Mouse (Mus musculus): ENCODE measurements around the gene Fam71e1. TPM values are rescaled to one million over a fixed set of nuclear protein-coding genes. Genes with fewer than 3 reads are reported as not detected.
A peak's percentile ranks its signal among the peaks of the same experiment; 100 is the strongest.

Gene Fam71e1
- total and polyA plus RNA-seq, 2 experiments from 2014 or later, result 3.2 to 11.4 TPM

DNA sequence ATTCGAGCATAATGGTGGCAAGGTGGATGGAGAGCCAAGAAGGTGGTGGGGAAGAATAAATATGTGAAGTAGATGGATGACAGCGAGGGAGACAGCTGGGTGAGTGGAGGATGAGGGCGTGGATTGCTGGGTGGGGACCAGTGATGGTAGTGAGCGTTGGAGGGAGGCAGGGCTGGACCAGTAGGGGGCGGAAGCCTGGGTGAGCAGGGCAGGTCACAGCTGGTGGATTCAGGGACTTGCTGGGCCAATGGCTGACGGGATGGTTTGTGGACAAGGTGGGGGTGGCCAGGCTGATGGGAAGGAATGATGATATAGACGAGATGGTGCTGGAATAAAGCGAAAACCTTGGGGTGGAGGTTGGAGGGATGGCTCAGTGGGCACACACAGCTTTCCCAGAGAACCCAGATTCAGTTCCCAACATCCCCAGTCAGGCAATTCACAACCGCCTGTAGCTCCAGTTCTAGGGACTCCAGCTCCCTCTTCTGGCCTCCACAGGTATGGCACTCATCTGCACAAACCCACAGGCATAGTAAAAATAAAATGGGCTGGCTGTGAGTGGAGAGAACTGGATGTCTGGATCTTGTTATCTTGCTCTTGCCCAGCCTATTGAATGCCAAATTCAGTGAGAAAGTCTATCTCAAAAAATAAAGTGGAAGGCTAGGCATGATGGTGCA, 23.0 kb downstream of the Fam71e1 start:
- H3K27ac ChIP-seq (ENCODE audit: low read depth), result no peak overlapping the region
- H3K9ac ChIP-seq (replicated peaks; ENCODE audit: low read depth, low read length), result no peak overlapping the region
- H3K27me3 ChIP-seq (ENCODE audit: control insufficient read depth, insufficient read depth, low read length), result peaks cover 19% of the 10 kb centered on the region
- TF ChIP-seq CTCF (IDR thresholded peaks at IDR 0.05; ENCODE audit: low read depth) (no peak), EP300 (IDR thresholded peaks at IDR 0.05; ENCODE audit: low read depth) (no peak)
- ATAC-seq (ENCODE audit: insufficient read depth, low read depth), result 0 out of 2 replicates have a peak, but pooled peaks have one; percentile 8
- no peaks in the 10 kb centered on the region for H3K9me3 ChIP-seq (replicated peaks; ENCODE audit: control insufficient read depth, low read length)
- no peaks in the 10 kb centered on the region for H3K36me3 ChIP-seq (replicated peaks; ENCODE audit: control insufficient read depth, insufficient read depth, low read length)
- no peak overlapping the region for H3K4me2 ChIP-seq (ENCODE audit: low read depth, low read length)
- WGBS, result 62% methylated on average over 9 of the region's 9 CpGs
- H3K4me3 ChIP-seq (ENCODE audit: low read depth, low read length), result no peak overlapping the region
- H3K4me1 ChIP-seq (ENCODE audit: control insufficient read depth, insufficient read depth), result peaks cover 3% of the 10 kb centered on the region; the same call in 1 of the 2 replicates
- no peak for DNase-seq (ENCODE audit: low spot score)

DNA sequence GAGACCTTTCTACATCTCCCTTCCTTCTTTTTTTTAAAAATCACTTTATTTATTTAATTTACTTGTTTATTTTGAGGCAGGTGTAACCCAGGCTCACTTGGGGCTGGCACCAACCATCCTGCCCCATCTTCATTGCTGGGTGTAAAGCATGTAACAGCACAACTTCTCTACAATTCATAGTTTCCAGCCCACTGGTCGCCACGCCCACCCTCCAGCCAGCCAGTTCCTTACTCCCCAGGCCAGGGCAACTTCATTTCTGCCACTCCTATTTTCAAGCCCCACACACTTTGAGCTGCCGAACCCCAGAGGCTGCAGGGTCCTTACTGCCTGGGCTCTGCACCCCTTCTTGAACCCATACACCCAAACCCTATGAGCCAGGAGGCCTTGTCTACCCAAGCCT, 24.6 kb downstream of the Fam71e1 start:
- H3K9ac ChIP-seq (replicated peaks; ENCODE audit: low read depth, low read length), result no peak overlapping the region
- no peak for TF ChIP-seq CTCF (IDR thresholded peaks at IDR 0.05; ENCODE audit: low read depth)
- no peak for TF ChIP-seq EP300 (IDR thresholded peaks at IDR 0.05; ENCODE audit: low read depth)
- peaks cover 19% of the 10 kb centered on the region for H3K27me3 ChIP-seq (ENCODE audit: control insufficient read depth, insufficient read depth, low read length)
- no peak overlapping the region for H3K27ac ChIP-seq (ENCODE audit: low read depth)
- H3K4me1 ChIP-seq (ENCODE audit: control insufficient read depth, insufficient read depth), result peaks cover 15% of the 10 kb centered on the region
- no peak overlapping the region for H3K4me2 ChIP-seq (ENCODE audit: low read depth, low read length)
- H3K36me3 ChIP-seq (replicated peaks; ENCODE audit: control insufficient read depth, insufficient read depth, low read length), result no peaks in the 10 kb centered on the region
- WGBS, result 58% methylated on average over 3 of the region's 3 CpGs
- H3K4me3 ChIP-seq (ENCODE audit: low read depth, low read length), result no peak overlapping the region
- H3K9me3 ChIP-seq (replicated peaks; ENCODE audit: control insufficient read depth, low read length), result no peaks in the 10 kb centered on the region
- ATAC-seq (ENCODE audit: insufficient read depth, low read depth) (no peak), DNase-seq (ENCODE audit: low spot score) (no peak)

DNA sequence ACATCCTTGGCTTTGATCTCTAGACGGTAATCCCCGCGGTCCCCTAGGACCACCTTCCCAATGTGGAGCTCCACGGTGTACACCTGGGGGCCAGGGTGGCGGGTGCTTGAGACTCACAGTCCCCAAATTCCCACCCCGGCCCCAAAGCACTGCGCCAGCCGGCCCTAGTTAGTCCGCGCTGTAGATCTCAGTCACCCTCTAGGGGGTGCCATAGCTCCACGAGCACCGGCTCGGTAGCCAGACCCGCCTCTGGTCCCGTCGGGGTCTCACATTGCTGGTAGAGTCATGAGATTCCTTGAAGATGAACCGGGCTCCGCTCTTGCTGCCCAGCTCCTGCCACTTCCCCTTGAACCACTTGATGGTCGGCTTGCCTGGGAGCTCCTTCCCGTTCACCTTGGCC, 25.3 kb downstream of the Fam71e1 start:
- Histone ChIP-seq H3K4me3 (ENCODE audit: low read depth, low read length) (no peak overlapping the region), H3K4me2 (ENCODE audit: low read depth, low read length) (0 out of 2 replicates have a peak overlapping the region, but pooled peaks have one; percentile 2), H3K27ac (ENCODE audit: low read depth) (no peak overlapping the region), H3K4me1 (ENCODE audit: control insufficient read depth, insufficient read depth) (peaks cover 15% of the 10 kb centered on the region), H3K9me3 (replicated peaks; ENCODE audit: control insufficient read depth, low read length) (no peaks in the 10 kb centered on the region), H3K9ac (replicated peaks; ENCODE audit: low read depth, low read length) (no peak overlapping the region), H3K27me3 (ENCODE audit: control insufficient read depth, insufficient read depth, low read length) (peaks cover 19% of the 10 kb centered on the region), H3K36me3 (replicated peaks; ENCODE audit: control insufficient read depth, insufficient read depth, low read length) (no peaks in the 10 kb centered on the region)
- under 1% methylated on average over 20 of the region's 20 CpGs for WGBS
- TF ChIP-seq CTCF (IDR thresholded peaks at IDR 0.05; ENCODE audit: low read depth), result peak; percentile 67
- TF ChIP-seq EP300 (IDR thresholded peaks at IDR 0.05; ENCODE audit: low read depth), result no peak
- 0 out of 2 replicates have a peak, but pooled peaks have one; percentile 40 for ATAC-seq (ENCODE audit: insufficient read depth, low read depth)
- no peak for DNase-seq (ENCODE audit: low spot score)

DNA sequence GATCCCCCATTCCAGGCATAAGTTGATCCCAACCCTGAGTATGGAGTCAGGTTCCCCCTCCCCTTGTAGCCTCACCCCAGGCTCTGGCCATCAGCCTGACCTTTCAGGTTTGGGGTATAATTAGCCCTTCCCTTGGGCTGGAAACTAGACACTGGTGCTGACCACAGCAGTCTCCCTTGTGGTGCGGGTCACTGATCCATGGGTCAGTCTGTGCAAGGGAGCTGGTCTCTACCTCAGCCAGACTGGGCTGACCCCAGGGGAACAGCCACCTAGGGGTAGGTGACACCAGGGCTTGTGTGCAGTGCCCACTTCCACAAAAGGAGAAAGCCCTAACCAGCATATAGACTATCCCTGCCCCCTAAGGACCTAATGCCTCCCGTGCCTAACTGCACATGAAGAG, 26.7 kb downstream of the Fam71e1 start:
- H3K27ac ChIP-seq (ENCODE audit: low read depth), result no peak overlapping the region
- H3K9me3 ChIP-seq (replicated peaks; ENCODE audit: control insufficient read depth, low read length), result no peaks in the 10 kb centered on the region
- DNase-seq (ENCODE audit: low spot score), result no peak
- no peak overlapping the region for H3K4me2 ChIP-seq (ENCODE audit: low read depth, low read length)
- H3K9ac ChIP-seq (replicated peaks; ENCODE audit: low read depth, low read length), result no peak overlapping the region
- 65% methylated on average over 2 of the region's 2 CpGs for WGBS
- H3K4me1 ChIP-seq (ENCODE audit: control insufficient read depth, insufficient read depth), result peaks cover 18% of the 10 kb centered on the region
- ATAC-seq (ENCODE audit: insufficient read depth, low read depth), result no peak
- H3K4me3 ChIP-seq (ENCODE audit: low read depth, low read length), result no peak overlapping the region
- H3K36me3 ChIP-seq (replicated peaks; ENCODE audit: control insufficient read depth, insufficient read depth, low read length), result no peaks in the 10 kb centered on the region
- peaks cover 19% of the 10 kb centered on the region for H3K27me3 ChIP-seq (ENCODE audit: control insufficient read depth, insufficient read depth, low read length)
- no peak for TF ChIP-seq CTCF (IDR thresholded peaks at IDR 0.05; ENCODE audit: low read depth)

DNA sequence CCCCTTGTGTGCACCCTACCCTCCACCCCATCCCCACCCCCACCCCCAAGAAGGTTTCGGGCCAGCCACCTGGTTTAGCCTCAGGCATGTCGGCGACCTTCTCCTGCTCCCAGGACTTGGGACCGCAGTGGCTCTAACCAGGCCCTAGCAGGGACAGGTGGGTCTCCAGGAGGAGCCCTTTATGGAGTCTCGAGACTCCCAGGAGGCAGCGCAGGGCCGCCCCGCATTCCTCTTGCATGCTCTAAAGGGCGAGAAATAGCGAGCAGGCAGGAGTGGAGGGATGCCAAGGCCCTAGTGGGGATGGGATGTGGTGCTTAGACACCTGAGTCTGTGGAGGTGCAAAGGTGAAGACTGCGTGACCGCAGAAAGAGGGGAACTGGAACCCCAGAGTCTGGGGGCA, 28.1 kb downstream of the Fam71e1 start, which contains the start of gene Mybpc2:
TSS of gene Mybpc2 (minus strand) at position 155 of the 400 bp plus-strand sequence.
- Histone ChIP-seq H3K4me3 (ENCODE audit: low read depth, low read length) (peak within 1 kb of the TSS; percentile 25), H3K36me3 (replicated peaks; ENCODE audit: control insufficient read depth, insufficient read depth, low read length) (no peaks in the 10 kb centered on the region), H3K27ac (ENCODE audit: low read depth) (peak within 1 kb of the TSS; percentile 74), H3K9me3 (replicated peaks; ENCODE audit: control insufficient read depth, low read length) (no peaks in the 10 kb centered on the region), H3K4me2 (ENCODE audit: low read depth, low read length) (peak within 1 kb of the TSS; percentile 48), H3K27me3 (ENCODE audit: control insufficient read depth, insufficient read depth, low read length) (peaks cover 19% of the 10 kb centered on the region), H3K9ac (replicated peaks; ENCODE audit: low read depth, low read length) (peak within 1 kb of the TSS; percentile 18), H3K4me1 (ENCODE audit: control insufficient read depth, insufficient read depth) (peaks cover 22% of the 10 kb centered on the region)
- DNase-seq (ENCODE audit: low spot score), result peak; percentile 46
- 29% methylated on average over 12 of the region's 12 CpGs for WGBS
- ATAC-seq (ENCODE audit: insufficient read depth, low read depth), result peak; percentile 54
- no peak for TF ChIP-seq EP300 (IDR thresholded peaks at IDR 0.05; ENCODE audit: low read depth)
- no peak for TF ChIP-seq CTCF (IDR thresholded peaks at IDR 0.05; ENCODE audit: low read depth)
